Mouse (Mus musculus) midbrain, embryonic 11.5 days (tissue): ENCODE results near the gene Osbpl10. TPM values are rescaled to one million over a fixed set of nuclear protein-coding genes. Genes with fewer than 3 reads are reported as not detected.

ENCODE experiments used
- ATAC-seq: fragments of 200-750 bp; cut with Nextera tagmentation; 2 replicates; pipeline ENCODE4 v1.8.0; 2017; ENCODE audit warnings: moderate TSS enrichment, moderate library complexity; ENCODE audit not compliant: low FRiP score
- DNase-seq: peaks from one replicate; pipeline ENCODE4 v3.0.0; 2015; ENCODE audit warnings: low spot score; ENCODE audit errors: missing footprints
- H3K27ac ChIP-seq: fragments of 300-500 bp; sonication (generic); 2 replicates; pipeline ENCODE4 v1.5.1; 2014; ENCODE audit warnings: low read depth, low read length
- H3K27me3 ChIP-seq: fragments of 300-500 bp; sonication (generic); 2 replicates; pipeline ENCODE4 v1.6.1; 2014; ENCODE audit warnings: mild to moderate bottlenecking, low read length, moderate library complexity, mixed read lengths; ENCODE audit not compliant: control insufficient read depth, insufficient read depth
- H3K36me3 ChIP-seq: fragments of 300-500 bp; sonication (generic); 2 replicates; pipeline ENCODE4 v1.6.1; 2014; ENCODE audit warnings: mild to moderate bottlenecking, low read length, moderate library complexity, mixed read lengths; ENCODE audit not compliant: control insufficient read depth, insufficient read depth
- H3K4me1 ChIP-seq: fragments of 300-500 bp; sonication (generic); 2 replicates; pipeline ENCODE4 v1.6.1; 2014; ENCODE audit warnings: low read length; ENCODE audit not compliant: control insufficient read depth, insufficient read depth
- H3K4me2 ChIP-seq: fragments of 300-500 bp; sonication (generic); 2 replicates; pipeline ENCODE4 v1.6.1; 2014; ENCODE audit warnings: mild to moderate bottlenecking, moderate library complexity
- H3K4me3 ChIP-seq: fragments of 300-500 bp; sonication (generic); 2 replicates; pipeline ENCODE4 v1.5.1; 2014; ENCODE audit warnings: low read depth, low read length
- H3K9ac ChIP-seq: fragments of 300-500 bp; sonication (generic); 2 replicates; pipeline ENCODE4 v1.6.1; 2014; ENCODE audit warnings: low read length
- H3K9me3 ChIP-seq: fragments of 300-500 bp; sonication (generic); 2 replicates; pipeline ENCODE4 v1.6.1; 2016; ENCODE audit warnings: low read length; ENCODE audit not compliant: control insufficient read depth
- WGBS: fragments of 180-500 bp; shearing (Covaris S2); extraction: QIAGEN DNeasy Blood & Tissue Kit; methylation state at CpG from one replicate; pipeline ENCODE4 v1.1.7; 2014; 5-methylcytosine and 5-hydroxymethylcytosine counted together
- polyA plus RNA-seq: library from polyadenylated mRNA; unstranded; fragments of >200 nt; fragmentation: Nextera tagmentation; extraction: Ambion mirVana; gene quantifications from 2 replicates; pipeline ENCODE4 v1.2.1, GENCODE M21; 2014

Osbpl10 gene
- polyA plus RNA-seq, 1 experiment from 2014 or later: 1.1 TPM

- no peaks in the 10 kb centered on the region for H3K27me3 ChIP-seq
- no peaks in the 10 kb centered on the region for H3K36me3 ChIP-seq
- no peak overlapping the region for H3K4me3 ChIP-seq
- no peaks in the 10 kb centered on the region for H3K9me3 ChIP-seq
- ATAC-seq (no peak), DNase-seq (peak; percentile 23)
- no peaks in the 10 kb centered on the region for H3K4me1 ChIP-seq
- 85% methylated on average over 2 of the region's 2 CpGs for WGBS
- H3K4me2 ChIP-seq: no peak overlapping the region
- no peak overlapping the region for H3K9ac ChIP-seq
- no peak overlapping the region for H3K27ac ChIP-seq
These were observed 14.2 kb downstream of the Osbpl10 start for GRCm38 (mm10) chr9:114992528-114992927.

GRCm38 (mm10) chr9:114995250-114995649 lies 16.9 kb downstream of the Osbpl10 start:
- WGBS: 83% methylated on average over 4 of the region's 4 CpGs
- Histone ChIP-seq H3K9ac (no peak overlapping the region), H3K36me3 (no peaks in the 10 kb centered on the region), H3K9me3 (no peaks in the 10 kb centered on the region), H3K4me1 (no peaks in the 10 kb centered on the region), H3K27ac (no peak overlapping the region), H3K27me3 (no peaks in the 10 kb centered on the region), H3K4me3 (no peak overlapping the region), H3K4me2 (no peak overlapping the region)
- ATAC-seq: no peak
- no peak for DNase-seq

GRCm38 (mm10) chr9:114995716-114996115 lies 17.3 kb downstream of the Osbpl10 start:
- H3K27me3 ChIP-seq: no peaks in the 10 kb centered on the region
- H3K4me1 ChIP-seq: no peaks in the 10 kb centered on the region
- H3K9ac ChIP-seq: no peak overlapping the region
- WGBS: 94% methylated on average over 4 of the region's 4 CpGs
- H3K4me2 ChIP-seq: no peak overlapping the region
- no peaks in the 10 kb centered on the region for H3K36me3 ChIP-seq
- no peaks in the 10 kb centered on the region for H3K9me3 ChIP-seq
- no peak for DNase-seq
- H3K4me3 ChIP-seq: no peak overlapping the region
- ATAC-seq: no peak
- no peak overlapping the region for H3K27ac ChIP-seq

GRCm38 (mm10) chr9:114996489-114996888 lies 18.1 kb downstream of the Osbpl10 start:
- no peaks in the 10 kb centered on the region for H3K9me3 ChIP-seq

GRCm38 (mm10) chr9:114999010-114999770 lies 20.8 kb downstream of the Osbpl10 start:
- Histone ChIP-seq H3K9ac (no peak overlapping the region), H3K27me3 (no peaks in the 10 kb centered on the region), H3K4me3 (no peak overlapping the region), H3K4me1 (no peaks in the 10 kb centered on the region), H3K27ac (no peak overlapping the region), H3K4me2 (no peak overlapping the region), H3K9me3 (no peaks in the 10 kb centered on the region), H3K36me3 (no peaks in the 10 kb centered on the region)
- ATAC-seq (no peak), DNase-seq (no peak)
- 82% methylated on average over 6 of the region's 6 CpGs for WGBS

More at GRCm38 (mm10) chr9:114996489-114996888, 18.1 kb downstream of the Osbpl10 start:
- H3K36me3 ChIP-seq: no peaks in the 10 kb centered on the region
- ATAC-seq: no peak
- no peak for DNase-seq
- no peak overlapping the region for H3K4me3 ChIP-seq
- no peaks in the 10 kb centered on the region for H3K27me3 ChIP-seq
- H3K9ac ChIP-seq: no peak overlapping the region
- WGBS: 93% methylated on average over 6 of the region's 6 CpGs
- H3K4me1 ChIP-seq: no peaks in the 10 kb centered on the region
- no peak overlapping the region for H3K27ac ChIP-seq
- no peak overlapping the region for H3K4me2 ChIP-seq

GRCm38 (mm10) chr9:114999771-115000146 lies 21.4 kb downstream of the Osbpl10 start:
- no peak for ATAC-seq

GRCm38 (mm10) chr9:115005446-115005845 lies 27.1 kb downstream of the Osbpl10 start:
- H3K4me1 ChIP-seq: no peaks in the 10 kb centered on the region
- DNase-seq (no peak), ATAC-seq (no peak)
- no peaks in the 10 kb centered on the region for H3K36me3 ChIP-seq
- no peaks in the 10 kb centered on the region for H3K27me3 ChIP-seq
- H3K27ac ChIP-seq: no peak overlapping the region
- peaks cover 5% of the 10 kb centered on the region; the same call in 1 of the 2 replicates for H3K9me3 ChIP-seq
- H3K9ac ChIP-seq: no peak overlapping the region
- no peak overlapping the region for H3K4me3 ChIP-seq
- 79% methylated on average over 10 of the region's 10 CpGs for WGBS
- no peak overlapping the region for H3K4me2 ChIP-seq

More at GRCm38 (mm10) chr9:114999771-115000146, 21.4 kb downstream of the Osbpl10 start:
- Histone ChIP-seq H3K27me3 (no peaks in the 10 kb centered on the region), H3K4me2 (no peak overlapping the region), H3K36me3 (no peaks in the 10 kb centered on the region), H3K9me3 (no peaks in the 10 kb centered on the region), H3K9ac (no peak overlapping the region), H3K4me3 (no peak overlapping the region), H3K4me1 (no peaks in the 10 kb centered on the region), H3K27ac (no peak overlapping the region)
- DNase-seq: no peak
- 73% methylated on average over 5 of the region's 5 CpGs for WGBS

- Histone ChIP-seq H3K36me3 (no peaks in the 10 kb centered on the region), H3K4me3 (no peak overlapping the region), H3K4me2 (no peak overlapping the region), H3K9me3 (peaks cover 5% of the 10 kb centered on the region; the same call in 1 of the 2 replicates), H3K9ac (no peak overlapping the region), H3K27ac (no peak overlapping the region), H3K4me1 (no peaks in the 10 kb centered on the region), H3K27me3 (no peaks in the 10 kb centered on the region)
- WGBS: 92% methylated on average over 6 of the region's 6 CpGs
- ATAC-seq: no peak
- no peak for DNase-seq
These were observed 29.4 kb downstream of the Osbpl10 start for GRCm38 (mm10) chr9:115007776-115008175.

- 90% methylated on average over 7 of the region's 7 CpGs for WGBS
- no peak overlapping the region for H3K9ac ChIP-seq
- no peak for ATAC-seq
These were observed 29.8 kb downstream of the Osbpl10 start for GRCm38 (mm10) chr9:115008194-115008593.

More at GRCm38 (mm10) chr9:115008194-115008593, 29.8 kb downstream of the Osbpl10 start:
- Histone ChIP-seq H3K4me3 (no peak overlapping the region), H3K9me3 (peaks cover 5% of the 10 kb centered on the region; the same call in 1 of the 2 replicates), H3K4me1 (no peaks in the 10 kb centered on the region), H3K36me3 (no peaks in the 10 kb centered on the region), H3K27ac (no peak overlapping the region), H3K4me2 (no peak overlapping the region), H3K27me3 (no peaks in the 10 kb centered on the region)
- no peak for DNase-seq
